8 mouse cellular contexts compared by ENCODE assay signal in genomic region chr17:24851381-24852125, GRCm38 (mm10). TPM values are rescaled to one million over a fixed set of nuclear protein-coding genes. Genes with fewer than 3 reads are reported as not detected.
DNase-seq lines count a peak whose midpoint lies in the region; ATAC-seq and TF ChIP-seq lines count a peak whose summit lies in the region.
"Had no signal": no experiment of that assay in that cellular context is flagged by ENCODE, and none has a peak within 500 bp of the region (broad histone marks: within the 10 kb centered on the region; RNA-seq: fewer than 3 reads in every experiment).

No protein-coding gene starts in this region.

- TF ChIP-seq POLR2A in spleen, adult 2 months (IDR thresholded peaks at IDR 0.05; ENCODE audit: low read depth, low read length), result no peak

- peaks cover 4% of the 10 kb centered on the region; the same call in 1 of the 2 replicates for H3K4me1 ChIP-seq in spleen, adult 2 months (ENCODE audit: control insufficient read depth, insufficient read depth, insufficient read length)
- H3K4me1 ChIP-seq in liver, embryonic 13.5 days (replicated peaks), result peaks cover 46% of the 10 kb centered on the region

- no peaks in the 10 kb centered on the region for H3K9me3 ChIP-seq in liver, embryonic 13.5 days (replicated peaks)

- no peak for DNase-seq in spleen, adult 2 months (ENCODE audit: low read depth in 1 of 2, low spot score in 2 of 2)
- no peak for DNase-seq in spleen, postnatal 36 days (ENCODE audit: low spot score in 2 of 2)
- DNase-seq in liver, embryonic 13.5 days, result no peak
- no peak for DNase-seq in ovary, postnatal 14 days (ENCODE audit: low spot score)
- no peak for DNase-seq in urinary bladder, adult 18-20 months (ENCODE audit: low spot score in 2 of 2)

- WGBS in spleen, adult 2 months, result 81% methylated on average over 10 of the region's 10 CpGs
- whole genome bisulfite sequencing in liver, embryonic 13.5 days (ENCODE audit: insufficient replicate concordance), result 76% methylated on average over 10 of the region's 10 CpGs

- peak overlapping the region; percentile 90 for H3K9ac ChIP-seq in liver, embryonic 13.5 days

- H3K4me3 ChIP-seq in spleen, adult 2 months (ENCODE audit: extremely low read depth, insufficient read depth, insufficient read length), result peak overlapping the region; percentile 89; the same call in 1 of the 2 replicates
- peak overlapping the region; percentile 91 for H3K4me3 ChIP-seq in liver, embryonic 13.5 days (replicated peaks)

- peak; percentile 26; the same call in 1 of the 2 replicates for ATAC-seq in granulocyte monocyte progenitor cell, adult 5-6 weeks (replicated peaks; ENCODE audit: poor library complexity, severe bottlenecking)
- ATAC-seq in liver, embryonic 13.5 days (ENCODE audit: low read depth), result no peak
- ATAC-seq in CD4-positive, CD25-positive, alpha-beta regulatory T cell, adult 4 months, result no peak

- no peaks in the 10 kb centered on the region for H3K27me3 ChIP-seq in spleen, adult 2 months (ENCODE audit: control insufficient read depth, insufficient read depth, low read length)
- no peaks in the 10 kb centered on the region for H3K27me3 ChIP-seq in liver, embryonic 13.5 days

- H3K4me2 ChIP-seq in liver, embryonic 13.5 days, result peak overlapping the region; percentile 90

- peaks cover 9% of the 10 kb centered on the region for H3K36me3 ChIP-seq in spleen, adult 2 months (ENCODE audit: control insufficient read depth, insufficient read depth, low read length)
- peaks cover 38% of the 10 kb centered on the region for H3K36me3 ChIP-seq in liver, embryonic 13.5 days

- H3K27ac ChIP-seq in spleen, adult 2 months (ENCODE audit: insufficient read depth, low read length), result no peak overlapping the region
- H3K27ac ChIP-seq in liver, embryonic 13.5 days, result peak overlapping the region; percentile 84

- no peak for TF ChIP-seq CTCF in spleen, adult 2 months (IDR thresholded peaks at IDR 0.05; ENCODE audit: extremely low read depth, insufficient read depth, insufficient read length, insufficient replicate concordance)

RNA-seq across cellular contexts. Expression of gene Fahd1, which starts 1.4 kb away (rescaled TPM):
- polyA plus RNA-seq in spleen, adult 2 months (2012; rRNA removed), result 7.7 and 8.7 TPM in 2 replicates
- 13.7 and 15.1 TPM in 2 replicates for total RNA-seq in granulocyte monocyte progenitor cell, adult 5-6 weeks (2014; fragmentation: Nextera tagmentation)
- total RNA-seq in granulocyte monocyte progenitor cell, adult 5-6 weeks (2017), result 11.4 and 14.3 TPM in 2 replicates
- 34.6 and 34.9 TPM in 2 replicates for polyA plus RNA-seq in liver, embryonic 13.5 days (2015; fragmentation: Nextera tagmentation; extraction: Ambion mirVana)
- polyA plus RNA-seq in CD4-positive, CD25-positive, alpha-beta regulatory T cell, adult 4 months (2017; shearing (Covaris generic)), result 1 to 10 TPM; 2.7 to 2.8 TPM

RNA-seq across cellular contexts. Expression of gene Hagh, which starts 11.6 kb away (rescaled TPM):
- polyA plus RNA-seq in spleen, adult 2 months (2012; rRNA removed), result 142 and 147 TPM in 2 replicates
- 35.3 and 46.1 TPM in 2 replicates for total RNA-seq in granulocyte monocyte progenitor cell, adult 5-6 weeks (2014; fragmentation: Nextera tagmentation)
- total RNA-seq in granulocyte monocyte progenitor cell, adult 5-6 weeks (2017), result 18.2 and 45.8 TPM in 2 replicates
- polyA plus RNA-seq in liver, embryonic 13.5 days (2015; fragmentation: Nextera tagmentation; extraction: Ambion mirVana), result 79.5 and 83.1 TPM in 2 replicates
- 10 to 100 TPM; 27.0 to 31.8 TPM for polyA plus RNA-seq in CD4-positive, CD25-positive, alpha-beta regulatory T cell, adult 4 months (2017; shearing (Covaris generic))

RNA-seq across cellular contexts. Expression of gene Igfals, which starts 14.2 kb away (rescaled TPM):
- 1.1 and 1.9 TPM in 2 replicates for polyA plus RNA-seq in spleen, adult 2 months (2012; rRNA removed)
- not detected in 2 replicates for total RNA-seq in granulocyte monocyte progenitor cell, adult 5-6 weeks (2014; fragmentation: Nextera tagmentation)
- total RNA-seq in granulocyte monocyte progenitor cell, adult 5-6 weeks (2017), result not detected in 2 replicates
- polyA plus RNA-seq in liver, embryonic 13.5 days (2015; fragmentation: Nextera tagmentation; extraction: Ambion mirVana), result 5.1 and 6.0 TPM in 2 replicates
- polyA plus RNA-seq in CD4-positive, CD25-positive, alpha-beta regulatory T cell, adult 4 months (2017; shearing (Covaris generic)), result not detected
- polyA plus RNA-seq: brain, embryonic 14.5 days had no signal

RNA-seq across cellular contexts. Expression of gene Nubp2, which starts 34.6 kb away (rescaled TPM):
- 43.5 and 47.2 TPM in 2 replicates for polyA plus RNA-seq in spleen, adult 2 months (2012; rRNA removed)
- total RNA-seq in granulocyte monocyte progenitor cell, adult 5-6 weeks (2014; fragmentation: Nextera tagmentation), result 103 and 108 TPM in 2 replicates
- total RNA-seq in granulocyte monocyte progenitor cell, adult 5-6 weeks (2017), result 42.8 and 48.2 TPM in 2 replicates
- polyA plus RNA-seq in liver, embryonic 13.5 days (2015; fragmentation: Nextera tagmentation; extraction: Ambion mirVana), result 89.3 and 93.2 TPM in 2 replicates
- polyA plus RNA-seq in CD4-positive, CD25-positive, alpha-beta regulatory T cell, adult 4 months (2017; shearing (Covaris generic)), result 100 to 1,000 TPM in 1 of 2 experiments, 10 to 100 TPM in 1; 76.6 to 104 TPM

RNA-seq across cellular contexts. Expression of gene Spsb3, which starts 34.9 kb away (rescaled TPM):
- 76.9 and 112 TPM in 2 replicates for polyA plus RNA-seq in spleen, adult 2 months (2012; rRNA removed)
- total RNA-seq in granulocyte monocyte progenitor cell, adult 5-6 weeks (2014; fragmentation: Nextera tagmentation), result 15.7 and 29.3 TPM in 2 replicates
- 10.4 and 15.8 TPM in 2 replicates for total RNA-seq in granulocyte monocyte progenitor cell, adult 5-6 weeks (2017)
- 37.9 and 38.4 TPM in 2 replicates for polyA plus RNA-seq in liver, embryonic 13.5 days (2015; fragmentation: Nextera tagmentation; extraction: Ambion mirVana)
- 10 to 100 TPM; 53.0 to 59.5 TPM for polyA plus RNA-seq in CD4-positive, CD25-positive, alpha-beta regulatory T cell, adult 4 months (2017; shearing (Covaris generic))
